Mouse (Mus musculus): ENCODE data around the gene Lrrc42.

The Lrrc42 gene

GRCm38 (mm10) chr4:107196454-107196853, 56.9 kb downstream of the Lrrc42 start:
- no peak for DNase-seq (ENCODE audit: low spot score)

- no peak for DNase-seq (ENCODE audit: low spot score)
Measured at GRCm38 (mm10) chr4:107193841-107194240, 59.5 kb downstream of the Lrrc42 start.

GRCm38 (mm10) chr4:107185703-107186102, 67.6 kb downstream of the Lrrc42 start:
- DNase-seq (ENCODE audit: low spot score), result no peak
